Mouse (Mus musculus): ENCODE data around the gene Olfml3. TPM values are rescaled to one million over a fixed set of nuclear protein-coding genes. Genes with fewer than 3 reads are reported as not detected.

Olfml3 gene
- polyA plus RNA-seq, 1 experiment from 2014 or later = 52.1 TPM

GRCm38 (mm10) chr3:103737061-103737754, 593 bp downstream of the Olfml3 start:
- H3K27me3 ChIP-seq (replicated peaks) = no peaks in the 10 kb centered on the region
- H3K4me1 ChIP-seq = peaks cover 30% of the 10 kb centered on the region
- peak overlapping the region; percentile 22; the same call in 1 of the 2 replicates for H3K9ac ChIP-seq
- peaks cover 6% of the 10 kb centered on the region; the same call in 1 of the 2 replicates for H3K36me3 ChIP-seq
- no peak for ATAC-seq (ENCODE audit: insufficient read depth, low FRiP score, low read depth)
- no peaks in the 10 kb centered on the region for H3K9me3 ChIP-seq
- peak overlapping the region; percentile 52 for H3K4me2 ChIP-seq
- H3K4me3 ChIP-seq (replicated peaks) = peak overlapping the region; percentile 42
- peak overlapping the region; percentile 94 for H3K27ac ChIP-seq
- 36% methylated on average over 16 of the region's 16 CpGs for WGBS

GRCm38 (mm10) chr3:103735776-103736600, 1.8 kb downstream of the Olfml3 start:
- Histone ChIP-seq H3K4me1 (peaks cover 30% of the 10 kb centered on the region), H3K4me3 (replicated peaks) (peak overlapping the region; percentile 42), H3K9ac (no peak overlapping the region), H3K9me3 (no peaks in the 10 kb centered on the region), H3K4me2 (peak overlapping the region; percentile 52), H3K36me3 (0 out of 2 replicates have a peak, but pooled peaks cover 6% of the 10 kb centered on the region), H3K27ac (peak overlapping the region; percentile 94), H3K27me3 (replicated peaks) (no peaks in the 10 kb centered on the region)
- ATAC-seq (ENCODE audit: insufficient read depth, low FRiP score, low read depth) = no peak
- WGBS = 66% methylated on average over 28 of the region's 28 CpGs

GRCm38 (mm10) chr3:103734696-103735519, 2.9 kb downstream of the Olfml3 start:
- Histone ChIP-seq H3K27ac (peak overlapping the region; percentile 94), H3K27me3 (replicated peaks) (no peaks in the 10 kb centered on the region), H3K9ac (peak overlapping the region; percentile 29), H3K4me1 (peaks cover 30% of the 10 kb centered on the region), H3K9me3 (no peaks in the 10 kb centered on the region), H3K4me3 (replicated peaks) (peak overlapping the region; percentile 42; the same call in 1 of the 2 replicates), H3K36me3 (0 out of 2 replicates have a peak, but pooled peaks cover 6% of the 10 kb centered on the region), H3K4me2 (peak overlapping the region; percentile 52)
- no peak for ATAC-seq (ENCODE audit: insufficient read depth, low FRiP score, low read depth)
- WGBS = 14% methylated on average over 11 of the region's 11 CpGs

- no peaks in the 10 kb centered on the region for H3K27me3 ChIP-seq (replicated peaks)
- no peaks in the 10 kb centered on the region for H3K9me3 ChIP-seq
- H3K4me1 ChIP-seq = peaks cover 30% of the 10 kb centered on the region
- 42% methylated on average over 19 of the region's 19 CpGs for WGBS
- no peak overlapping the region for H3K9ac ChIP-seq
- peak overlapping the region; percentile 52 for H3K4me2 ChIP-seq
- peak overlapping the region; percentile 94; the same call in 1 of the 2 replicates for H3K27ac ChIP-seq
- ATAC-seq (ENCODE audit: insufficient read depth, low FRiP score, low read depth) = no peak
- 0 out of 2 replicates have a peak, but pooled peaks cover 6% of the 10 kb centered on the region for H3K36me3 ChIP-seq
- peak overlapping the region; percentile 19; the same call in 1 of the 2 replicates for H3K4me3 ChIP-seq (replicated peaks)
Measured at GRCm38 (mm10) chr3:103733799-103734695, 3.8 kb downstream of the Olfml3 start.

GRCm38 (mm10) chr3:103733176-103733575, 4.6 kb downstream of the Olfml3 start:
- ATAC-seq (ENCODE audit: insufficient read depth, low FRiP score, low read depth) = no peak
- no peak overlapping the region for H3K9ac ChIP-seq

GRCm38 (mm10) chr3:103732116-103732515, 5.7 kb downstream of the Olfml3 start:
- 82% methylated on average over 3 of the region's 3 CpGs for WGBS
- Histone ChIP-seq H3K4me3 (replicated peaks) (no peak overlapping the region), H3K27ac (no peak overlapping the region), H3K9ac (no peak overlapping the region), H3K27me3 (replicated peaks) (no peaks in the 10 kb centered on the region), H3K36me3 (0 out of 2 replicates have a peak, but pooled peaks cover 6% of the 10 kb centered on the region), H3K4me2 (no peak overlapping the region), H3K4me1 (peaks cover 30% of the 10 kb centered on the region), H3K9me3 (no peaks in the 10 kb centered on the region)
- no peak for ATAC-seq (ENCODE audit: insufficient read depth, low FRiP score, low read depth)

More at GRCm38 (mm10) chr3:103733176-103733575, 4.6 kb downstream of the Olfml3 start:
- Histone ChIP-seq H3K27me3 (replicated peaks) (no peaks in the 10 kb centered on the region), H3K36me3 (0 out of 2 replicates have a peak, but pooled peaks cover 6% of the 10 kb centered on the region), H3K4me1 (peaks cover 30% of the 10 kb centered on the region), H3K4me3 (replicated peaks) (no peak overlapping the region), H3K4me2 (no peak overlapping the region), H3K9me3 (no peaks in the 10 kb centered on the region), H3K27ac (peak overlapping the region; percentile 35; the same call in 1 of the 2 replicates)
- WGBS = 21% methylated on average over 2 of the region's 2 CpGs

- peaks cover 14% of the 10 kb centered on the region for H3K4me1 ChIP-seq
- no peaks in the 10 kb centered on the region for H3K9me3 ChIP-seq
- ATAC-seq (ENCODE audit: insufficient read depth, low FRiP score, low read depth) = no peak
- no peaks in the 10 kb centered on the region for H3K36me3 ChIP-seq
- no peak overlapping the region for H3K4me2 ChIP-seq
- H3K4me3 ChIP-seq (replicated peaks) = no peak overlapping the region
- H3K27ac ChIP-seq = no peak overlapping the region
- 85% methylated on average over 9 of the region's 9 CpGs for WGBS
- H3K9ac ChIP-seq = no peak overlapping the region
- no peaks in the 10 kb centered on the region for H3K27me3 ChIP-seq (replicated peaks)
Measured at GRCm38 (mm10) chr3:103729850-103730249, 8.0 kb downstream of the Olfml3 start.

- H3K9me3 ChIP-seq = no peaks in the 10 kb centered on the region
- no peaks in the 10 kb centered on the region for H3K27me3 ChIP-seq (replicated peaks)
- no peaks in the 10 kb centered on the region for H3K36me3 ChIP-seq
- no peak overlapping the region for H3K4me2 ChIP-seq
- H3K4me1 ChIP-seq = no peaks in the 10 kb centered on the region
- H3K27ac ChIP-seq = no peak overlapping the region
- no peak overlapping the region for H3K4me3 ChIP-seq (replicated peaks)
- 28% methylated on average over 2 of the region's 2 CpGs for WGBS
- ATAC-seq (ENCODE audit: insufficient read depth, low FRiP score, low read depth) = no peak
- H3K9ac ChIP-seq = no peak overlapping the region
Measured at GRCm38 (mm10) chr3:103727813-103728326, 9.9 kb downstream of the Olfml3 start.

- WGBS = 48% methylated on average over 3 of the region's 3 CpGs
- no peak for ATAC-seq (ENCODE audit: insufficient read depth, low FRiP score, low read depth)
Measured at GRCm38 (mm10) chr3:103726642-103727041, 11.2 kb downstream of the Olfml3 start.

GRCm38 (mm10) chr3:103724137-103724536, 13.7 kb downstream of the Olfml3 start:
- WGBS = 56% methylated on average over 3 of the region's 3 CpGs

More at GRCm38 (mm10) chr3:103726642-103727041, 11.2 kb downstream of the Olfml3 start:
- no peak overlapping the region for H3K27ac ChIP-seq
- no peaks in the 10 kb centered on the region for H3K27me3 ChIP-seq (replicated peaks)
- H3K36me3 ChIP-seq = no peaks in the 10 kb centered on the region
- H3K9ac ChIP-seq = no peak overlapping the region
- H3K4me3 ChIP-seq (replicated peaks) = no peak overlapping the region
- H3K4me2 ChIP-seq = no peak overlapping the region
- H3K4me1 ChIP-seq = no peaks in the 10 kb centered on the region
- no peaks in the 10 kb centered on the region for H3K9me3 ChIP-seq

More at GRCm38 (mm10) chr3:103724137-103724536, 13.7 kb downstream of the Olfml3 start:
- Histone ChIP-seq H3K4me1 (0 out of 2 replicates have a peak, but pooled peaks cover 4% of the 10 kb centered on the region), H3K36me3 (no peaks in the 10 kb centered on the region), H3K9me3 (no peaks in the 10 kb centered on the region), H3K4me2 (no peak overlapping the region), H3K27me3 (replicated peaks) (no peaks in the 10 kb centered on the region), H3K27ac (no peak overlapping the region), H3K4me3 (replicated peaks) (no peak overlapping the region), H3K9ac (no peak overlapping the region)
- no peak for ATAC-seq (ENCODE audit: insufficient read depth, low FRiP score, low read depth)
